25 mouse cellular contexts compared by ENCODE assay signal in the genomic region with DNA sequence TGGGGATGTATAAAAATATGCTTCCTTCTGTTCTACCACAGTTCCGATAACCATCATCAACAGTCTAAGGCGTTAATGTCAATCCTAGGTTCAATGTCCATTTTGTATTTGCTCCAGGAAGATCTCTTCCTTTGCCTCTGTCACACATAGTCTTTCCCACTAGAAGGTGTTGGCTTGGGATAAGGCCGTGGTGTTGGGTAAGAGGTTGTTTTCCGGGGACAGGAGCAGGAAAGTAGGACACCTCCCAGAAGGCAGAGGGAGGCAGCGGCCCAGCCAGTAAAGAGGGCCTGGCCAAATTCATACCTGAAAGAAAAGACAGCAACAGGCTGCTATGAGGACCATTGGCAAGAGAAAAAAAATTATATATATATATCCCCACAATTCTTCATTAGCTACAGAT. TPM values are rescaled to one million over a fixed set of nuclear protein-coding genes. Genes with fewer than 3 reads are reported as not detected.
DNase-seq lines count a peak whose midpoint lies in the region; ATAC-seq and TF ChIP-seq lines count a peak whose summit lies in the region.
"Had no signal": no experiment of that assay in that cellular context is flagged by ENCODE, and none has a peak within 500 bp of the region (broad histone marks: within the 10 kb centered on the region; RNA-seq: fewer than 3 reads in every experiment).

No protein-coding gene starts in this region.

- no peaks in the 10 kb centered on the region for H3K9me3 ChIP-seq in liver, embryonic 14.5 days (ENCODE audit: control insufficient read depth, low read length)
- no peaks in the 10 kb centered on the region for H3K9me3 ChIP-seq in liver, embryonic 11.5 days (ENCODE audit: control insufficient read depth, low read length)
- no peaks in the 10 kb centered on the region for H3K9me3 ChIP-seq in liver, embryonic 16.5 days (replicated peaks; ENCODE audit: control insufficient read depth, low read length)
- H3K9me3 ChIP-seq: forebrain, embryonic 10.5 days; forebrain, embryonic 13.5 days; heart, embryonic 10.5 days; heart, embryonic 13.5 days had no signal

- H3K4me2 ChIP-seq in liver, embryonic 14.5 days (ENCODE audit: low read depth) = no peak overlapping the region
- no peak overlapping the region for H3K4me2 ChIP-seq in liver, embryonic 11.5 days
- H3K4me2 ChIP-seq in liver, embryonic 16.5 days (ENCODE audit: low read depth, low read length) = no peak overlapping the region
- H3K4me2 ChIP-seq: forebrain, embryonic 13.5 days; heart, embryonic 13.5 days; hindbrain, embryonic 14.5 days had no signal

- TF ChIP-seq EP300 in liver, embryonic 14.5 days (IDR thresholded peaks at IDR 0.05; ENCODE audit: low read depth) = no peak

- no peak overlapping the region for H3K4me3 ChIP-seq in liver, embryonic 14.5 days (ENCODE audit: insufficient read depth in 1 of 2, low read depth in 2 of 2, low read length in 2 of 2)
- no peak overlapping the region for H3K4me3 ChIP-seq in liver, embryonic 11.5 days (ENCODE audit: low read depth, low read length)
- no peak overlapping the region for H3K4me3 ChIP-seq in liver, embryonic 16.5 days (ENCODE audit: low read depth, low read length)
- H3K4me3 ChIP-seq: forebrain, embryonic 10.5 days; forebrain, embryonic 13.5 days; heart, adult 2 months; heart, embryonic 10.5 days; heart, embryonic 13.5 days had no signal

- peaks cover 0 to 11% of the 10 kb centered on the region in 2 experiments for H3K4me1 ChIP-seq in liver, embryonic 14.5 days (replicated peaks; ENCODE audit: control insufficient read depth in 2 of 2, insufficient read depth in 2 of 2, low read length in 1 of 2)
- H3K4me1 ChIP-seq in liver, embryonic 11.5 days (replicated peaks; ENCODE audit: control insufficient read depth, insufficient read depth, low read length) = no peaks in the 10 kb centered on the region
- H3K4me1 ChIP-seq in liver, embryonic 16.5 days (ENCODE audit: control insufficient read depth, low read depth, low read length) = no peaks in the 10 kb centered on the region; the same call in 1 of the 2 replicates
- H3K4me1 ChIP-seq: forebrain, embryonic 13.5 days; heart, embryonic 10.5 days; heart, embryonic 13.5 days had no signal

- DNase-seq in adrenal gland, adult 2 months = peak; percentile 12
- DNase-seq in adrenal gland, postnatal 4 days (ENCODE audit: low spot score in 2 of 2) = no peak
- peak; percentile 0 to 25 for DNase-seq in adrenal gland, postnatal 36 days
- no peak for DNase-seq in adrenal gland, postnatal 25 days
- DNase-seq in liver, embryonic 14.5 days (ENCODE audit: low read depth in 3 of 3, low spot score in 3 of 3) = no peak
- DNase-seq in liver, embryonic 11.5 days (ENCODE audit: low spot score) = no peak
- no peak for DNase-seq in cerebellum, postnatal 10 days
- DNase-seq: cerebellum, adult 11-12 months; cerebellum, adult 8-10 months; gastrocnemius, postnatal 10 days; gastrocnemius, postnatal 36 days; heart, adult 2 months; heart, postnatal 14 days; heart, postnatal 4 days had no signal

- no peaks in the 10 kb centered on the region for H3K36me3 ChIP-seq in liver, embryonic 14.5 days (replicated peaks; ENCODE audit: control insufficient read depth, insufficient read depth, low read depth)
- no peaks in the 10 kb centered on the region for H3K36me3 ChIP-seq in liver, embryonic 11.5 days (ENCODE audit: control insufficient read depth, insufficient read depth, low read length)
- H3K36me3 ChIP-seq in liver, embryonic 16.5 days (ENCODE audit: control insufficient read depth, insufficient read depth) = no peaks in the 10 kb centered on the region
- H3K36me3 ChIP-seq: forebrain, embryonic 10.5 days; G1E; heart, embryonic 10.5 days; heart, embryonic 13.5 days had no signal

- H3K27ac ChIP-seq in liver, embryonic 14.5 days = no peak overlapping the region
- no peak overlapping the region for H3K27ac ChIP-seq in liver, embryonic 11.5 days (ENCODE audit: low read depth, low read length)
- 0 out of 2 replicates have a peak overlapping the region, but pooled peaks have one; percentile 21 for H3K27ac ChIP-seq in liver, embryonic 16.5 days (ENCODE audit: low read length)
- H3K27ac ChIP-seq: forebrain, embryonic 10.5 days; forebrain, embryonic 13.5 days; heart, adult 2 months; heart, embryonic 10.5 days; heart, embryonic 13.5 days; hindbrain, embryonic 14.5 days; hindbrain, postnatal 0 days had no signal

- H3K27me3 ChIP-seq in liver, embryonic 14.5 days (ENCODE audit: control insufficient read depth, insufficient read depth, low read length) = no peaks in the 10 kb centered on the region
- no peaks in the 10 kb centered on the region for H3K27me3 ChIP-seq in liver, embryonic 11.5 days (replicated peaks; ENCODE audit: control insufficient read depth, insufficient read depth, low read length)
- no peaks in the 10 kb centered on the region for H3K27me3 ChIP-seq in liver, embryonic 16.5 days (ENCODE audit: control insufficient read depth, insufficient read depth, low read depth, low read length)
- H3K27me3 ChIP-seq: CH12.LX; forebrain, embryonic 13.5 days; heart, embryonic 13.5 days; Patski had no signal

- 69% methylated on average over 5 of the region's 5 CpGs for WGBS in liver, embryonic 14.5 days (ENCODE audit: insufficient replicate concordance)
- WGBS in liver, embryonic 11.5 days = 87% methylated on average over 5 of the region's 5 CpGs
- WGBS in liver, embryonic 16.5 days (ENCODE audit: insufficient replicate concordance) = 65% methylated on average over 5 of the region's 5 CpGs

- 0 out of 2 replicates have a peak, but pooled peaks have one; percentile 25 for ATAC-seq in liver, embryonic 14.5 days (ENCODE audit: insufficient read depth)
- ATAC-seq in liver, embryonic 11.5 days (replicated peaks; ENCODE audit: low FRiP score) = no peak
- peak; percentile 40; the same call in 1 of the 2 replicates for ATAC-seq in liver, embryonic 16.5 days (ENCODE audit: low read depth)
- ATAC-seq: forebrain, embryonic 13.5 days; inflammation-experienced regulatory T-cells, adult 6 months; Patski had no signal

- no peak overlapping the region for H3K9ac ChIP-seq in liver, embryonic 14.5 days (replicated peaks)
- H3K9ac ChIP-seq in liver, embryonic 11.5 days (ENCODE audit: low read depth, low read length) = no peak overlapping the region
- H3K9ac ChIP-seq in liver, embryonic 16.5 days (ENCODE audit: low read depth, low read length) = no peak overlapping the region
- H3K9ac ChIP-seq: forebrain, embryonic 13.5 days; heart, embryonic 13.5 days; hindbrain, embryonic 14.5 days had no signal

- no peak for TF ChIP-seq CTCF in liver, embryonic 14.5 days (IDR thresholded peaks at IDR 0.05; ENCODE audit: low read depth)

RNA-seq across cellular contexts. Expression of a gene that starts 12.7 kb away (rescaled TPM):
- 10 to 100 TPM in 1 of 2 experiments, 1 to 10 TPM in 1; 9.0 to 16.2 TPM for total RNA-seq in adrenal gland, adult 2 months (2021)
- 3.0 and 4.6 TPM in 2 replicates for polyA plus RNA-seq in adrenal gland, adult 2 months (2012; rRNA removed)
- 10 to 100 TPM; 29.5 to 42.3 TPM for total RNA-seq in adrenal gland, postnatal 4 days (2021)
- total RNA-seq in adrenal gland, postnatal 36 days (2021) = 10 to 100 TPM in 1 of 2 experiments, 1 to 10 TPM in 1; 9.8 to 10.4 TPM
- total RNA-seq in adrenal gland, postnatal 25 days (2021) = 5.2 and 8.0 TPM in 2 replicates
- 16.7 and 17.5 TPM in 2 replicates for polyA plus RNA-seq in liver, embryonic 14.5 days (2012; rRNA removed)
- polyA plus RNA-seq in liver, embryonic 14.5 days (2014; fragmentation: Nextera tagmentation; extraction: Ambion mirVana) = 32.6 and 35.5 TPM in 2 replicates
- 12.2 and 13.7 TPM in 2 replicates for polyA plus RNA-seq in liver, embryonic 11.5 days (2014; fragmentation: Nextera tagmentation; extraction: Ambion mirVana)
- polyA plus RNA-seq in liver, embryonic 16.5 days (2015; fragmentation: Nextera tagmentation; extraction: Ambion mirVana) = 99.6 and 122 TPM in 2 replicates
- total RNA-seq: CH12.LX had no signal
- polyA plus RNA-seq: G1E; inflammation-experienced regulatory T-cells, adult 6 months had no signal

Comparison
In these comparisons a context has a peak if more than half of its experiments do, and no peak if none do; other contexts are left out.
1. DNase-seq: peak in adrenal gland, adult 2 months (single experiment) and adrenal gland, postnatal 36 days (2 of 2); none in adrenal gland, postnatal 4 days (0 of 2), adrenal gland, postnatal 25 days (single experiment), liver, embryonic 14.5 days (0 of 3), liver, embryonic 11.5 days (single experiment) and cerebellum, postnatal 10 days (0 of 2).